Mouse (Mus musculus) neural tube, embryonic 12.5 days (tissue): ENCODE measurements around the gene Rgl2. TPM values are rescaled to one million over a fixed set of nuclear protein-coding genes. Genes with fewer than 3 reads are reported as not detected.

Experiments
- ATAC-seq: fragments of 200-750 bp; cut with Nextera tagmentation; 2 replicates; pipeline ENCODE4 v1.8.0; 2017; ENCODE audit warnings: low read depth, mild to moderate bottlenecking, moderate TSS enrichment, moderate library complexity; ENCODE audit not compliant: low FRiP score
- H3K27ac ChIP-seq: fragments of 300-500 bp; sonication (generic); 2 replicates; pipeline ENCODE4 v1.5.1; 2016
- H3K27me3 ChIP-seq: fragments of 300-500 bp; sonication (generic); replicated peaks from 2 replicates; pipeline ENCODE4 v1.6.1; 2016; ENCODE audit warnings: mild to moderate bottlenecking
- H3K36me3 ChIP-seq: fragments of 300-500 bp; sonication (generic); 2 replicates; pipeline ENCODE4 v1.6.1; 2016; ENCODE audit warnings: mild to moderate bottlenecking
- H3K4me1 ChIP-seq: fragments of 300-500 bp; sonication (generic); 2 replicates; pipeline ENCODE4 v1.6.1; 2016
- H3K4me2 ChIP-seq: fragments of 300-500 bp; sonication (generic); replicated peaks from 2 replicates; pipeline ENCODE4 v1.6.1; 2016; ENCODE audit warnings: mild to moderate bottlenecking
- H3K4me3 ChIP-seq: fragments of 300-500 bp; sonication (generic); 2 replicates; pipeline ENCODE4 v1.5.1; 2016
- H3K9ac ChIP-seq: fragments of 300-500 bp; sonication (generic); 2 replicates; pipeline ENCODE4 v1.6.1; 2016; ENCODE audit warnings: mild to moderate bottlenecking
- H3K9me3 ChIP-seq: fragments of 300-500 bp; sonication (generic); 2 replicates; pipeline ENCODE4 v1.6.1; 2016; ENCODE audit warnings: mild to moderate bottlenecking
- WGBS: fragments of 180-500 bp; shearing (Covaris S2); methylation state at CpG from one replicate; pipeline ENCODE4 v1.1.7; 2016; 5-methylcytosine and 5-hydroxymethylcytosine counted together
- polyA plus RNA-seq: library from polyadenylated mRNA; unstranded; fragments of >200 nt; fragmentation: Nextera tagmentation; extraction: Ambion mirVana; gene quantifications from 2 replicates; pipeline ENCODE4 v1.2.1, GENCODE M21; 2016

Rgl2 gene
- polyA plus RNA-seq, 1 experiment from 2014 or later: 68.1 TPM

GRCm38 (mm10) chr17:33910346-33911051 lies 18.8 kb upstream of the Rgl2 start:
- Histone ChIP-seq H3K4me2 (peak overlapping the region; percentile 96), H3K9me3 (no peaks in the 10 kb centered on the region), H3K27ac (no peak overlapping the region), H3K27me3 (no peaks in the 10 kb centered on the region), H3K4me1 (peaks cover 31% of the 10 kb centered on the region), H3K36me3 (peaks cover 45% of the 10 kb centered on the region), H3K9ac (peak overlapping the region; percentile 88), H3K4me3 (peak overlapping the region; percentile 84)
- WGBS: 59% methylated on average over 11 of the region's 11 CpGs
- no peak for ATAC-seq

- H3K9ac ChIP-seq: no peak overlapping the region
- peaks cover 45% of the 10 kb centered on the region for H3K36me3 ChIP-seq
- H3K27me3 ChIP-seq: no peaks in the 10 kb centered on the region
- H3K4me1 ChIP-seq: peaks cover 31% of the 10 kb centered on the region
- H3K9me3 ChIP-seq: no peaks in the 10 kb centered on the region
- H3K4me2 ChIP-seq: no peak overlapping the region
- no peak for ATAC-seq
- H3K4me3 ChIP-seq: no peak overlapping the region
- WGBS: 92% methylated on average over 31 of the region's 31 CpGs
- H3K27ac ChIP-seq: no peak overlapping the region
Observed at GRCm38 (mm10) chr17:33911052-33911812, 18.1 kb upstream of the Rgl2 start.

GRCm38 (mm10) chr17:33911813-33912414 lies 17.4 kb upstream of the Rgl2 start:
- Histone ChIP-seq H3K27ac (no peak overlapping the region), H3K4me1 (peaks cover 34% of the 10 kb centered on the region), H3K36me3 (peaks cover 45% of the 10 kb centered on the region), H3K4me2 (no peak overlapping the region), H3K4me3 (no peak overlapping the region), H3K9ac (no peak overlapping the region), H3K9me3 (no peaks in the 10 kb centered on the region), H3K27me3 (no peaks in the 10 kb centered on the region)
- WGBS: 92% methylated on average over 28 of the region's 28 CpGs
- ATAC-seq: no peak

GRCm38 (mm10) chr17:33913264-33913663 lies 16.1 kb upstream of the Rgl2 start:
- H3K27ac ChIP-seq: no peak overlapping the region
- peaks cover 50% of the 10 kb centered on the region for H3K36me3 ChIP-seq
- 91% methylated on average over 10 of the region's 10 CpGs for WGBS
- no peaks in the 10 kb centered on the region for H3K9me3 ChIP-seq
- no peak for ATAC-seq
- H3K4me3 ChIP-seq: no peak overlapping the region
- H3K4me1 ChIP-seq: peaks cover 33% of the 10 kb centered on the region
- no peak overlapping the region for H3K9ac ChIP-seq
- H3K27me3 ChIP-seq: no peaks in the 10 kb centered on the region
- no peak overlapping the region for H3K4me2 ChIP-seq

- no peak for ATAC-seq
- no peak overlapping the region for H3K27ac ChIP-seq
- peaks cover 50% of the 10 kb centered on the region for H3K36me3 ChIP-seq
- H3K4me2 ChIP-seq: no peak overlapping the region
- H3K27me3 ChIP-seq: no peaks in the 10 kb centered on the region
- H3K9me3 ChIP-seq: no peaks in the 10 kb centered on the region
- H3K4me1 ChIP-seq: peaks cover 35% of the 10 kb centered on the region
- no peak overlapping the region for H3K4me3 ChIP-seq
- H3K9ac ChIP-seq: no peak overlapping the region
- 97% methylated on average over 8 of the region's 8 CpGs for WGBS
Observed at GRCm38 (mm10) chr17:33913905-33914304, 15.4 kb upstream of the Rgl2 start.

- Histone ChIP-seq H3K27ac (no peak overlapping the region), H3K27me3 (no peaks in the 10 kb centered on the region), H3K4me2 (peak overlapping the region; percentile 67), H3K4me3 (no peak overlapping the region), H3K36me3 (peaks cover 50% of the 10 kb centered on the region), H3K9me3 (no peaks in the 10 kb centered on the region), H3K4me1 (peaks cover 42% of the 10 kb centered on the region), H3K9ac (no peak overlapping the region)
- 70% methylated on average over 13 of the region's 13 CpGs for WGBS
- ATAC-seq: no peak
Observed at GRCm38 (mm10) chr17:33914969-33915391, 14.4 kb upstream of the Rgl2 start.

GRCm38 (mm10) chr17:33915671-33916250 lies 13.6 kb upstream of the Rgl2 start, which contains the start of the genes Tapbp and Zbtb22:
TSS of gene Tapbp (plus strand) at chr17:33915899.
TSS of gene Zbtb22 (plus strand) at chr17:33915904.
- ATAC-seq: peak; percentile 90

GRCm38 (mm10) chr17:33916294-33916693 lies 13.0 kb upstream of the Rgl2 start:
- WGBS: 4% methylated on average over 20 of the region's 20 CpGs
- ATAC-seq: peak; percentile 18
- Histone ChIP-seq H3K4me3 (peak overlapping the region; percentile 59), H3K36me3 (peaks cover 41% of the 10 kb centered on the region), H3K9ac (peak overlapping the region; percentile 62), H3K4me2 (peak overlapping the region; percentile 67), H3K9me3 (no peaks in the 10 kb centered on the region), H3K27me3 (no peaks in the 10 kb centered on the region), H3K27ac (peak overlapping the region; percentile 53; the same call in 1 of the 2 replicates), H3K4me1 (peaks cover 38% of the 10 kb centered on the region)

More at GRCm38 (mm10) chr17:33915671-33916250, 13.6 kb upstream of the Rgl2 start, which contains the start of the genes Tapbp and Zbtb22:
- Histone ChIP-seq H3K27me3 (no peaks in the 10 kb centered on the region), H3K9ac (peak within 1 kb of the TSS; percentile 62), H3K27ac (peak within 1 kb of the TSS; percentile 53; the same call in 1 of the 2 replicates), H3K4me1 (peaks cover 38% of the 10 kb centered on the region), H3K9me3 (no peaks in the 10 kb centered on the region), H3K36me3 (peaks cover 46% of the 10 kb centered on the region), H3K4me2 (peak within 1 kb of the TSS; percentile 67), H3K4me3 (peak within 1 kb of the TSS; percentile 59)
- under 1% methylated on average over 34 of the region's 34 CpGs for WGBS

- WGBS: 76% methylated on average over 31 of the region's 31 CpGs
- no peaks in the 10 kb centered on the region for H3K27me3 ChIP-seq
- H3K4me2 ChIP-seq: peak overlapping the region; percentile 67
- H3K4me3 ChIP-seq: peak overlapping the region; percentile 59
- H3K36me3 ChIP-seq: peaks cover 34% of the 10 kb centered on the region
- ATAC-seq: no peak
- H3K4me1 ChIP-seq: peaks cover 38% of the 10 kb centered on the region
- peak overlapping the region; percentile 62; the same call in 1 of the 2 replicates for H3K9ac ChIP-seq
- H3K9me3 ChIP-seq: no peaks in the 10 kb centered on the region
- no peak overlapping the region for H3K27ac ChIP-seq
Observed at GRCm38 (mm10) chr17:33916847-33917655, 12.3 kb upstream of the Rgl2 start.

- Histone ChIP-seq H3K9me3 (no peaks in the 10 kb centered on the region), H3K4me1 (peaks cover 38% of the 10 kb centered on the region), H3K9ac (no peak overlapping the region), H3K36me3 (peaks cover 27% of the 10 kb centered on the region), H3K27ac (no peak overlapping the region), H3K4me2 (peak overlapping the region; percentile 88), H3K4me3 (no peak overlapping the region), H3K27me3 (no peaks in the 10 kb centered on the region)
- no peak for ATAC-seq
- 89% methylated on average over 18 of the region's 18 CpGs for WGBS
Observed at GRCm38 (mm10) chr17:33917656-33918292, 11.6 kb upstream of the Rgl2 start.
